Mouse (Mus musculus): ENCODE measurements around the gene Tmbim6. TPM values are rescaled to one million over a fixed set of nuclear protein-coding genes. Genes with fewer than 3 reads are reported as not detected.

The Tmbim6 gene
- polyA plus RNA-seq, 1 experiment from 2014 or later, result 327 TPM

DNA sequence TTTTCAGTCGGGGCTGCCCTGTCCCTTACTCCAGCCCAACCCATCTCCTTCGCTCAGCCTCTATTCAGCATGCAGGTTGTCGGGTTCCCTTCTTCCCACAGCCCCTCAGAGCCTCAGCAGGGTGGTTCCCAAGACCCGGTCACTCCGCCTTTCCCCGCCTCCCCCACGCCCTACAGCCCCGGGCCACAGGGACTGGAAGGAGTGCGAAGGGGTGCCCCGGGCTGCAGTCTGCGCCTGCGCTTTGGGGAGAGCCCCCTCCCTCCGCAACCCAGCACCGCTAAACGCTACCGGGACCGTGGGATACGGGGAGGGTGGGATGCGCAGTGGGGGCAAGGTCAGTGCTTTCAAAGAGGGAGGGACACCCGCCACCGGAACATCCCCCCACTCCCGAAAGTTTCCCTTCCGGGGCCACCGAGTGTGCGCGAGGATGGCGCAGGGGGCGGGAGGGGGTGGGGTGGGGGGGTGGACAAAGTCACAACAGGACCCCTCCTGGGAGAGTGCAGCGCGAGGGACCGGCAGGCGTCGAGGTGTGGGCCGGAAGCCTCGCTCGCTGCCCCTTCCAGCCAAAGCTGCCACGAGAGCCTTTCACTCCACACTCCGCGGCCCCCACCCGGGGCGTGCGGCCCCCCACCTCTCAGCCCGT is 64.4 kb downstream of the Tmbim6 start:
- H3K4me1 ChIP-seq (ENCODE audit: insufficient read depth), result peaks cover 12% of the 10 kb centered on the region; the same call in 1 of the 2 replicates
- peak overlapping the region; percentile 77 for H3K4me3 ChIP-seq (ENCODE audit: low read depth, low read length)
- peak overlapping the region; percentile 88 for H3K27ac ChIP-seq (ENCODE audit: low read depth)
- no peaks in the 10 kb centered on the region for H3K9me3 ChIP-seq (ENCODE audit: low read depth, low read length)
- TF ChIP-seq CTCF (IDR thresholded peaks at IDR 0.05; ENCODE audit: low read depth), result no peak
- DNase-seq, result peak; percentile 78
- peak; percentile 77 for ATAC-seq (ENCODE audit: insufficient read depth)
- peak overlapping the region; percentile 82 for H3K4me2 ChIP-seq
- WGBS, result under 1% methylated on average over 43 of the region's 43 CpGs
- peak overlapping the region; percentile 63 for H3K9ac ChIP-seq
- no peaks in the 10 kb centered on the region for H3K27me3 ChIP-seq (ENCODE audit: insufficient read depth, low read length)
- H3K36me3 ChIP-seq (ENCODE audit: insufficient read depth), result 0 out of 2 replicates have a peak, but pooled peaks cover 13% of the 10 kb centered on the region

DNA sequence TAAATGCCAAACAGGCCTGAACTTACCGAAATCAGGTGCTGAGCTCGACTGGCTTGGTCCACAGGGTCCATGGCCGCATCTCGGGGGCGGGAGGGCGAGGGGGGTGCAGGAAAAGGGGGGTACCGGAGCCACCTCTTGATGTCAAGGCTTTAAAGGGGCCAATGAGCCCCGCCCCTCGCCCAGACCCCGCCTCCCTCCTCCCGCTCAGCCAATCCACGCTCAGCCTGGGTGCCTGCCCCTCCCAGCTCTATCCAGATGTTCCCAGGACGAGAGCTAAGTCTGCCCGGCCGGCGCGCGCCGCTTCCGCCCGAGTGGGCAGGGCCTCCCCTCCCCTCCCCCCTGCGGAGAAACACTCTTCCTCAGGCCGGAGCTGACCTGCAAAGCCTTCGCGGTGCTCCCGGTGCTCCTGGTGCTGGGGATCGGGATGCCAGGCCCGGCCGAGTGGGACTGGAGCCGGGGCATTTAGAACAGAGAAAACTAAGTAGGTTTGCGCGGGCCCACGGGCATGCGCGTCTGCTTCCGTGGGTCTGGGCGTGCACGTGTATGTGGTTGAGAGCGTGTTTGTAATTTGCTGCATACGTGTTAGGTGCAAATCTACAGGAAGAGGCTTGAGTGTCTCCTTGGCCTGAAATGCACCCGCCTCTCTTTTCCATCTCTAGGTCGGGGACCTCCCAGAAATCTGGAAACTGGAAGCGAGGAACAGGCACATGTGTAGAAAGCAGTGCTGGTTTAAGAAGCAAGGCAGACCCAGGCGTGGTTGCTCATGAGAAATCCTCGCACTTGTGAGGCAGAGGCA is 65.1 kb downstream of the Tmbim6 start, which contains the start of gene Nckap5l:
TSS of gene Nckap5l (minus strand) at position 143 of the 796 bp plus-strand sequence.
- ATAC-seq (ENCODE audit: insufficient read depth) (peak; percentile 95), DNase-seq (peak; percentile 96)
- Histone ChIP-seq H3K4me3 (ENCODE audit: low read depth, low read length) (peak within 1 kb of the TSS; percentile 77), H3K27me3 (ENCODE audit: insufficient read depth, low read length) (no peaks in the 10 kb centered on the region), H3K36me3 (ENCODE audit: insufficient read depth) (0 out of 2 replicates have a peak, but pooled peaks cover 9% of the 10 kb centered on the region), H3K27ac (ENCODE audit: low read depth) (peak within 1 kb of the TSS; percentile 88), H3K4me1 (ENCODE audit: insufficient read depth) (peaks cover 8% of the 10 kb centered on the region; the same call in 1 of the 2 replicates), H3K9me3 (ENCODE audit: low read depth, low read length) (no peaks in the 10 kb centered on the region), H3K4me2 (peak within 1 kb of the TSS; percentile 82), H3K9ac (peak within 1 kb of the TSS; percentile 63)
- no peak for TF ChIP-seq CTCF (IDR thresholded peaks at IDR 0.05; ENCODE audit: low read depth)
- WGBS, result under 1% methylated on average over 45 of the region's 45 CpGs

Other genes starting within 250 kb of the Tmbim6 start
- 0.37 and 0.60 TPM in 2 replicates for gene Kcnh3, start 168.0 kb upstream of the Tmbim6 start, polyA plus RNA-seq (2014; fragmentation: Nextera tagmentation; extraction: Ambion mirVana)
- gene Mcrs1, start 140.9 kb upstream of the Tmbim6 start, polyA plus RNA-seq (2014; fragmentation: Nextera tagmentation; extraction: Ambion mirVana), result 142 and 155 TPM in 2 replicates
- 48.3 and 59.1 TPM in 2 replicates for gene Prpf40b, start 97.8 kb upstream of the Tmbim6 start, polyA plus RNA-seq (2014; fragmentation: Nextera tagmentation; extraction: Ambion mirVana)
- gene Fam186b, start 97.0 kb upstream of the Tmbim6 start, polyA plus RNA-seq (2014; fragmentation: Nextera tagmentation; extraction: Ambion mirVana), result 0.05 and 0.15 TPM in 2 replicates
- 31.7 and 33.5 TPM in 2 replicates for gene Fmnl3, start 22.4 kb upstream of the Tmbim6 start, polyA plus RNA-seq (2014; fragmentation: Nextera tagmentation; extraction: Ambion mirVana)
- gene Nckap5l, start 64.9 kb downstream of the Tmbim6 start, polyA plus RNA-seq (2014; fragmentation: Nextera tagmentation; extraction: Ambion mirVana), result 11.0 and 14.4 TPM in 2 replicates
- gene Bcdin3d, start 81.8 kb downstream of the Tmbim6 start, polyA plus RNA-seq (2014; fragmentation: Nextera tagmentation; extraction: Ambion mirVana), result 13.2 and 16.1 TPM in 2 replicates
- 1.4 and 1.5 TPM in 2 replicates for gene Faim2, start 135.3 kb downstream of the Tmbim6 start, polyA plus RNA-seq (2014; fragmentation: Nextera tagmentation; extraction: Ambion mirVana)
- not detected in 2 replicates for gene Aqp2, start 186.2 kb downstream of the Tmbim6 start, polyA plus RNA-seq (2014; fragmentation: Nextera tagmentation; extraction: Ambion mirVana)
- 0.93 and 1.0 TPM in 2 replicates for gene Aqp5, start 197.9 kb downstream of the Tmbim6 start, polyA plus RNA-seq (2014; fragmentation: Nextera tagmentation; extraction: Ambion mirVana)
- not detected in 2 replicates for gene Aqp6, start 208.5 kb downstream of the Tmbim6 start, polyA plus RNA-seq (2014; fragmentation: Nextera tagmentation; extraction: Ambion mirVana)